Mouse (Mus musculus) limb, embryonic 14.5 days (tissue): ENCODE data around the gene Arhgap17. TPM values are rescaled to one million over a fixed set of nuclear protein-coding genes. Genes with fewer than 3 reads are reported as not detected.

Experiments
- ATAC-seq: fragments of 200-750 bp; cut with Nextera tagmentation; 2 replicates; pipeline ENCODE4 v1.8.0; 2017; ENCODE audit warnings: low read depth, moderate number of reproducible peaks, moderate TSS enrichment; ENCODE audit not compliant: low FRiP score
- DNase-seq: peaks from one replicate; pipeline ENCODE4 v3.0.0-alpha.2; 2015; ENCODE audit warnings: low spot score
- H3K27ac ChIP-seq: fragments of 300-500 bp; sonication (generic); replicated peaks from 2 replicates; pipeline ENCODE4 v1.5.1; 2014; ENCODE audit warnings: low read depth, mild to moderate bottlenecking, low read length, moderate library complexity, mixed read lengths
- H3K27me3 ChIP-seq: fragments of 300-500 bp; sonication (generic); 2 replicates; pipeline ENCODE4 v1.6.1; 2014; ENCODE audit warnings: low read length, mixed read lengths; ENCODE audit not compliant: control insufficient read depth, insufficient read depth
- H3K36me3 ChIP-seq: fragments of 300-500 bp; sonication (generic); 2 replicates; pipeline ENCODE4 v1.6.1; 2014; ENCODE audit warnings: mild to moderate bottlenecking, low read length, moderate library complexity, mixed read lengths; ENCODE audit not compliant: control insufficient read depth, insufficient read depth
- H3K4me1 ChIP-seq: fragments of 300-500 bp; sonication (generic); 2 replicates; pipeline ENCODE4 v1.6.1; 2014; ENCODE audit warnings: antibody characterized with exemption, low read length, mixed read lengths; ENCODE audit not compliant: control insufficient read depth, insufficient read depth
- H3K4me2 ChIP-seq: fragments of 300-500 bp; sonication (generic); replicated peaks from 2 replicates; pipeline ENCODE4 v1.6.1; 2014; ENCODE audit warnings: low read depth, mild to moderate bottlenecking, low read length, moderate library complexity; ENCODE audit not compliant: severe bottlenecking
- H3K4me3 ChIP-seq: fragments of 300-500 bp; sonication (generic); replicated peaks from 2 replicates; pipeline ENCODE4 v1.5.1; 2014; ENCODE audit warnings: low read length
- H3K9ac ChIP-seq: fragments of 300-500 bp; sonication (generic); 2 replicates; pipeline ENCODE4 v1.6.1; 2014; ENCODE audit warnings: mild to moderate bottlenecking, low read depth, low read length, moderate library complexity; ENCODE audit not compliant: severe bottlenecking
- H3K9me3 ChIP-seq: fragments of 300-500 bp; sonication (generic); 2 replicates; pipeline ENCODE4 v1.6.1; 2016; ENCODE audit warnings: low read length; ENCODE audit not compliant: control insufficient read depth
- POLR2A ChIP-seq: fragments of 200-500 bp; IDR thresholded peaks from 2 replicates; pipeline ENCODE4 v1.8.0; 2012; ENCODE audit warnings: inconsistent platforms, mild to moderate bottlenecking, moderate library complexity, borderline replicate concordance; ENCODE audit not compliant: insufficient read depth, insufficient read length; ENCODE audit errors: extremely low read depth
- WGBS: fragments of 180-500 bp; shearing (Covaris S2); extraction: QIAGEN DNeasy Blood & Tissue Kit; methylation state at CpG from one replicate; pipeline ENCODE4 v1.1.7; 2014; 5-methylcytosine and 5-hydroxymethylcytosine counted together
- polyA plus RNA-seq, 2 experiments: library from polyadenylated mRNA; depleted of rRNA in 1 of 2; stranded (reverse) in 1 of 2; unstranded in 1 of 2; fragments of >200 nt; fragmentation: Nextera tagmentation in 1 of 2; extraction: Ambion mirVana in 1 of 2; gene quantifications; 2 replicates each; pipeline versions ENCODE4 v1.2.1 to v1.2.3; 2012 to 2014

Arhgap17 gene
- polyA plus RNA-seq, 2 experiments, result 26.1 to 39.5 TPM

DNA sequence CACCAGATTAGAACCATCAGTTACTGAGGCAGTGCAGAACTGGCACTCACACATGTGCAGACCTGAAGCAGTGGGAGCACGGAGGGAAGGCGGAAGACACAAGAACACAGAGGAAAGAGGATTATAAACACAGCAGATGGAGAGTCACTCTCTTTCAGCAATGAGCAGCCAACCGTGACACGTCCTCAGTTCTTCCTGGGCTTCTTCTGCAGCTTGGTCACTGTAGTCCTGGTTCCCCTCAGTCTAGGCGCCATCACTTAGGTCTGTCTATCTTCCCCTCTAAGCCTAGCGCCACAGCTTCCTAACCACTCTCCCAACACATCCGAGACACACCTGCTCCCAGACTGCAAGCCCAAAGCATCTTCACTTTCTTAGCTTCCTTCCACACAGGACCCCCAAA lies 10.6 kb downstream of the Arhgap17 start:
- WGBS, result 85% methylated on average over 7 of the region's 7 CpGs
- no peak overlapping the region for H3K4me2 ChIP-seq

GRCm38 (mm10) chr7:123356158-123356557 lies 13.6 kb downstream of the Arhgap17 start:
- Histone ChIP-seq H3K9ac (no peak overlapping the region), H3K4me3 (no peak overlapping the region), H3K27me3 (no peaks in the 10 kb centered on the region), H3K4me1 (no peaks in the 10 kb centered on the region), H3K4me2 (no peak overlapping the region), H3K27ac (no peak overlapping the region), H3K9me3 (no peaks in the 10 kb centered on the region), H3K36me3 (no peaks in the 10 kb centered on the region)
- ATAC-seq (no peak), DNase-seq (no peak)
- WGBS, result 70% methylated on average over 3 of the region's 3 CpGs
- no peak for TF ChIP-seq POLR2A

More for the DNA sequence above, 10.6 kb downstream of the Arhgap17 start:
- no peaks in the 10 kb centered on the region for H3K27me3 ChIP-seq
- DNase-seq (no peak), ATAC-seq (no peak)
- H3K4me3 ChIP-seq, result no peak overlapping the region
- peaks cover 5% of the 10 kb centered on the region for H3K4me1 ChIP-seq
- no peaks in the 10 kb centered on the region for H3K9me3 ChIP-seq
- H3K9ac ChIP-seq, result no peak overlapping the region
- no peaks in the 10 kb centered on the region for H3K36me3 ChIP-seq
- TF ChIP-seq POLR2A, result no peak
- no peak overlapping the region for H3K27ac ChIP-seq

DNA sequence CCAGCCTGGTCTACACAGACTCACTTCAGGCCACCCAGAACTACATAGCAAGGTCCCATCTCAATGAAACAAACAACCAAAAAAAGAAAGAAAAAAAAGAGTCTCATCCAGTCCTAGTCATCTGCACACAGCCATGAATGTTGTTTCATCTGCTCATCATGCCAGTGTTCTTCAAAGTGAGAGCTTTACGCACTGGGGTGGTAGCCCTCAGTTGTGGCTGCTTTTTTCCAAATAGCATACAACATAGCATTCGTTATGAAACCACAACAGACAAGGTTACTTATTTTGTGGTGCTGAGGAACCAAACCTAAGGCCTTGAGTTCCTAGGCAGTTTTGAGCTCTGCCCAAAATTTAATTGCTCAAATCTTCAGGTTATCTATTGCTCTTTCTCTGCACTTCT lies 14.9 kb downstream of the Arhgap17 start:
- no peak overlapping the region for H3K4me3 ChIP-seq
- DNase-seq (no peak), ATAC-seq (no peak)
- no peaks in the 10 kb centered on the region for H3K4me1 ChIP-seq
- no peak overlapping the region for H3K9ac ChIP-seq
- no peak overlapping the region for H3K4me2 ChIP-seq
- no peak overlapping the region for H3K27ac ChIP-seq
- no peaks in the 10 kb centered on the region for H3K27me3 ChIP-seq
- H3K36me3 ChIP-seq, result no peaks in the 10 kb centered on the region
- no peaks in the 10 kb centered on the region for H3K9me3 ChIP-seq
- TF ChIP-seq POLR2A, result no peak
- 96% methylated on average over 2 of the region's 2 CpGs for WGBS

DNA sequence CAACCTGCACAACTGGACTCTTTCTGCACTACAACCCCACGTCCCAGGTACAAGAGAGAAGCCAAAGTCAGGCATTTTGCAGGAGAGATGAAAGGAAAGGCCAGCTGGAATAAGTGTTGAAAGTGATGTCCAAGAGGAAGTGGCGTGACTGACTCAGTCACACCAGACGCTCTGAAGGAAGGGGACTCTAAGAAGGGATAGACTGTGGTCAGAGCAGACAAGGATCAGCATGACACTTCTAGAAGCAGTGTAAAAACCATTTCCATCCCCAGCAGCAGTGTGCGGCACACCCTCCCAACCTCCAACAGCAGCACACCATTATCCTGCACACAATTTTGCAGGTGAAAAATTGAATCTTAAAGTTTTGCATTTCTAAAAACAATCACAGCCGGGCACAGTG lies 15.3 kb downstream of the Arhgap17 start:
- Histone ChIP-seq H3K4me3 (no peak overlapping the region), H3K9ac (no peak overlapping the region), H3K9me3 (no peaks in the 10 kb centered on the region), H3K36me3 (no peaks in the 10 kb centered on the region), H3K27me3 (no peaks in the 10 kb centered on the region), H3K4me2 (no peak overlapping the region), H3K4me1 (no peaks in the 10 kb centered on the region), H3K27ac (no peak overlapping the region)
- DNase-seq (no peak), ATAC-seq (no peak)
- WGBS, result 85% methylated on average over 5 of the region's 5 CpGs
- no peak for TF ChIP-seq POLR2A

GRCm38 (mm10) chr7:123353879-123354278 lies 15.8 kb downstream of the Arhgap17 start:
- H3K4me1 ChIP-seq, result no peaks in the 10 kb centered on the region
- H3K36me3 ChIP-seq, result no peaks in the 10 kb centered on the region
- H3K27ac ChIP-seq, result no peak overlapping the region
- no peak for TF ChIP-seq POLR2A
- DNase-seq, result no peak
- H3K9ac ChIP-seq, result no peak overlapping the region
- WGBS, result 85% methylated on average over 5 of the region's 5 CpGs
- H3K4me2 ChIP-seq, result no peak overlapping the region
- no peaks in the 10 kb centered on the region for H3K9me3 ChIP-seq
- no peaks in the 10 kb centered on the region for H3K27me3 ChIP-seq
- no peak for ATAC-seq
- H3K4me3 ChIP-seq, result no peak overlapping the region

DNA sequence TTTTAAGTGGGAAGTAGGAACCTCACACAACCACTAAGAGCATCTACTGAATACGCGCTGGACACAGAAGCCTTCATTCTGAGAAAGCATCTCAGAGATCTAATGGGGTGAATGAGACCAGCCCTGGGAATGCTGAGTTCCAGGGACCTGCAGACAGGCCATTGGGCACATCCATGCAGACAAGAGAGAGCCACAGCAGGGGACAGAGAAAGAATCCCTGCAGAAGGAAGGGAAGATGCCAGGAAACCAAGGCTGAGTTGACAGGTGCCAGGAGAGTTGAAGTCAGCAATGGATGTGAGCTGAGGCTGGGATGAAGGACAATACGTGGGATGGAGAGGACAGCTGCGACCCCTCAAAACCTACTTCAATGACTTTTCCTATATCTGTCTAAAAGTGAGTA lies 16.6 kb downstream of the Arhgap17 start:
- Histone ChIP-seq H3K27me3 (no peaks in the 10 kb centered on the region), H3K36me3 (no peaks in the 10 kb centered on the region), H3K4me1 (no peaks in the 10 kb centered on the region), H3K4me3 (no peak overlapping the region), H3K9me3 (no peaks in the 10 kb centered on the region), H3K9ac (no peak overlapping the region), H3K27ac (no peak overlapping the region), H3K4me2 (no peak overlapping the region)
- no peak for TF ChIP-seq POLR2A
- WGBS, result 94% methylated on average over 4 of the region's 4 CpGs
- ATAC-seq (no peak), DNase-seq (no peak)
